Mouse (Mus musculus): Measurements from ENCODE around the gene Kif13a. TPM values are rescaled to one million over a fixed set of nuclear protein-coding genes. Genes with fewer than 3 reads are reported as not detected.
A peak's percentile ranks its signal among the peaks of the same experiment; 100 is the strongest.

The Kif13a gene
- polyA plus RNA-seq, 1 experiment from 2014 or later: 13.0 TPM

GRCm38 (mm10) chr13:46948027-46948426 lies 18.4 kb upstream of the Kif13a start:
- no peak overlapping the region for H3K4me2 ChIP-seq
- ATAC-seq (ENCODE audit: low FRiP score, low read depth): no peak
- H3K27me3 ChIP-seq: no peaks in the 10 kb centered on the region
- no peaks in the 10 kb centered on the region for H3K4me1 ChIP-seq (replicated peaks)
- WGBS: 65% methylated on average over 3 of the region's 3 CpGs
- H3K4me3 ChIP-seq: no peak overlapping the region
- H3K9ac ChIP-seq: no peak overlapping the region
- H3K27ac ChIP-seq (replicated peaks): no peak overlapping the region
- H3K9me3 ChIP-seq: no peaks in the 10 kb centered on the region
- no peaks in the 10 kb centered on the region for H3K36me3 ChIP-seq

- Histone ChIP-seq H3K27ac (replicated peaks) (no peak overlapping the region), H3K4me3 (no peak overlapping the region), H3K9me3 (no peaks in the 10 kb centered on the region), H3K4me2 (no peak overlapping the region), H3K27me3 (no peaks in the 10 kb centered on the region), H3K9ac (no peak overlapping the region), H3K4me1 (replicated peaks) (no peaks in the 10 kb centered on the region), H3K36me3 (no peaks in the 10 kb centered on the region)
- ATAC-seq (ENCODE audit: low FRiP score, low read depth): no peak
- 48% methylated on average over 5 of the region's 5 CpGs for WGBS
Observed at GRCm38 (mm10) chr13:46946041-46946440, 16.4 kb upstream of the Kif13a start.

GRCm38 (mm10) chr13:46945256-46945655 lies 15.6 kb upstream of the Kif13a start:
- Histone ChIP-seq H3K36me3 (no peaks in the 10 kb centered on the region), H3K4me3 (no peak overlapping the region), H3K9ac (no peak overlapping the region), H3K4me1 (replicated peaks) (no peaks in the 10 kb centered on the region), H3K4me2 (no peak overlapping the region), H3K27ac (replicated peaks) (no peak overlapping the region), H3K27me3 (no peaks in the 10 kb centered on the region), H3K9me3 (no peaks in the 10 kb centered on the region)
- 86% methylated on average over 3 of the region's 3 CpGs for WGBS
- no peak for ATAC-seq (ENCODE audit: low FRiP score, low read depth)

- H3K36me3 ChIP-seq: no peaks in the 10 kb centered on the region
Observed at GRCm38 (mm10) chr13:46943294-46943693, 13.6 kb upstream of the Kif13a start.

DNA sequence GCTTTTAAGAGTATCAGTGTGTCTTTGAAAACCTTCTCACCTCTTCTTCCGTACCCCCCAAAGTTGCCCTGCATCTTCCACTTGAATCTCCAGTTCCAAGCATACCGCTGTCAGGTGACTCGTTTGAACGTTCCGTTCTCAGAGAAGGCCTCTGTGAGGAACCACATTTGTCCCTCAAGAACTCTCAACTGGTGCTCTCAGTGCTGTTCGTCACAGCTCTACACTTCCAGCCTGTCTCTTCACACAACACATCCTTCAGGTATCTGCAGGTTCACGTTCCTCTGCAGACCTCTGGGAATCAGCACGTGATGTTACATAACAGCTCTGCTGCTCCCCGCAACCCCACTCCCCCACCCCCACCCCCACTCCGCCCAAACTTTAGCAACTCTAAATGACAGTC lies 4.4 kb upstream of the Kif13a start:
- Histone ChIP-seq H3K4me3 (no peak overlapping the region), H3K9ac (no peak overlapping the region), H3K9me3 (no peaks in the 10 kb centered on the region), H3K36me3 (no peaks in the 10 kb centered on the region), H3K27ac (replicated peaks) (no peak overlapping the region), H3K4me2 (no peak overlapping the region), H3K4me1 (replicated peaks) (peaks cover 5% of the 10 kb centered on the region), H3K27me3 (no peaks in the 10 kb centered on the region)
- ATAC-seq (ENCODE audit: low FRiP score, low read depth): no peak
- 85% methylated on average over 10 of the region's 10 CpGs for WGBS

More at GRCm38 (mm10) chr13:46943294-46943693, 13.6 kb upstream of the Kif13a start:
- Histone ChIP-seq H3K9ac (no peak overlapping the region), H3K27me3 (no peaks in the 10 kb centered on the region), H3K4me1 (replicated peaks) (no peaks in the 10 kb centered on the region), H3K9me3 (no peaks in the 10 kb centered on the region), H3K4me3 (no peak overlapping the region), H3K4me2 (no peak overlapping the region), H3K27ac (replicated peaks) (no peak overlapping the region)
- ATAC-seq (ENCODE audit: low FRiP score, low read depth): no peak

- Histone ChIP-seq H3K4me2 (no peak overlapping the region), H3K9me3 (no peaks in the 10 kb centered on the region), H3K27me3 (no peaks in the 10 kb centered on the region), H3K4me3 (no peak overlapping the region), H3K9ac (no peak overlapping the region), H3K36me3 (no peaks in the 10 kb centered on the region), H3K4me1 (replicated peaks) (peaks cover 16% of the 10 kb centered on the region), H3K27ac (replicated peaks) (no peak overlapping the region)
- 82% methylated on average over 6 of the region's 6 CpGs for WGBS
- no peak for ATAC-seq (ENCODE audit: low FRiP score, low read depth)
Observed at GRCm38 (mm10) chr13:46932846-46933245, 3.2 kb upstream of the Kif13a start.

DNA sequence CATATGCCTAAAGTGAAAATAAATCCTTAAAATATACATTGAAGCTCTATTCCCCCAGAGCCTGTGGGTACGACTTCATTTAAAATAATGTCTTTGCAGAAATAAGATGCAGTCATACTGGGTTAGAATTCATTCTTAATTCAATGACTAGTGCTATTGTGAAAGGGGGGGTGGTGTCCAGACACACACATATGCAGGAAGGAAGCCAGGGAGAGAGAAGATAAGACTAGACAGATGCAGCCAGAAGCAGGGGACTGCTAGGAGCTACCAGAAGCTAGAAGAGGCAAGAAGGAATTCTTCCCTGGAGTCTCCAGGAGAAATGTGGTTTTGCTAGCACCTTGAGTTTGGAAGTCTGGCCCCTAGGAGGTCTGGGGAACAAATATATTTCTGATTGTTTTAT lies 2.4 kb upstream of the Kif13a start:
- Histone ChIP-seq H3K27ac (replicated peaks) (no peak overlapping the region), H3K4me3 (no peak overlapping the region), H3K36me3 (no peaks in the 10 kb centered on the region), H3K9me3 (no peaks in the 10 kb centered on the region), H3K4me1 (replicated peaks) (peaks cover 16% of the 10 kb centered on the region), H3K4me2 (no peak overlapping the region), H3K27me3 (no peaks in the 10 kb centered on the region), H3K9ac (no peak overlapping the region)
- no peak for ATAC-seq (ENCODE audit: low FRiP score, low read depth)
- 82% methylated on average over 1 of the region's 1 CpGs for WGBS

DNA sequence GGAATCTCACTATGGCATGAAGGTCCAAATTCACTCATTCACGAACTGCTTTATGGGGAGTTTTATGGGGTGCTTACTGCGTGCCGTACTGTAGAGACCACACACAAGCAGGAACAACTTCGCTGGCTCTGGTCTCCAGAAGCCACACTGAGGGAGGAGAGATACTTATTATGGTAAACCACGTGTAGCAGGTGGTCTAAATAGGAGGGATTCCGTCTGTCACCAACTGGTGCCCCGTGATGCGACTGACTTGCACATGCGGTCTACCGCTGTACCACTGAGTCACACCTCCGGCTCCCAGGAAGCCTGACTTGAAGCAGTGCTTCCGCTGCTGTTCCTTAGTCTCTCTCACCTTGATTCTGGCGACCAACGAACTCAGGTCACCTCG lies 986 bp upstream of the Kif13a start:
- no peaks in the 10 kb centered on the region for H3K9me3 ChIP-seq
- H3K27ac ChIP-seq (replicated peaks): peak overlapping the region; percentile 96
- peak overlapping the region; percentile 93 for H3K4me2 ChIP-seq
- peak; percentile 19; the same call in 1 of the 2 replicates for ATAC-seq (ENCODE audit: low FRiP score, low read depth)
- H3K4me1 ChIP-seq (replicated peaks): peaks cover 16% of the 10 kb centered on the region
- H3K9ac ChIP-seq: no peak overlapping the region
- H3K4me3 ChIP-seq: peak overlapping the region; percentile 79
- no peaks in the 10 kb centered on the region for H3K27me3 ChIP-seq
- WGBS: 2% methylated on average over 15 of the region's 15 CpGs
- H3K36me3 ChIP-seq: no peaks in the 10 kb centered on the region

DNA sequence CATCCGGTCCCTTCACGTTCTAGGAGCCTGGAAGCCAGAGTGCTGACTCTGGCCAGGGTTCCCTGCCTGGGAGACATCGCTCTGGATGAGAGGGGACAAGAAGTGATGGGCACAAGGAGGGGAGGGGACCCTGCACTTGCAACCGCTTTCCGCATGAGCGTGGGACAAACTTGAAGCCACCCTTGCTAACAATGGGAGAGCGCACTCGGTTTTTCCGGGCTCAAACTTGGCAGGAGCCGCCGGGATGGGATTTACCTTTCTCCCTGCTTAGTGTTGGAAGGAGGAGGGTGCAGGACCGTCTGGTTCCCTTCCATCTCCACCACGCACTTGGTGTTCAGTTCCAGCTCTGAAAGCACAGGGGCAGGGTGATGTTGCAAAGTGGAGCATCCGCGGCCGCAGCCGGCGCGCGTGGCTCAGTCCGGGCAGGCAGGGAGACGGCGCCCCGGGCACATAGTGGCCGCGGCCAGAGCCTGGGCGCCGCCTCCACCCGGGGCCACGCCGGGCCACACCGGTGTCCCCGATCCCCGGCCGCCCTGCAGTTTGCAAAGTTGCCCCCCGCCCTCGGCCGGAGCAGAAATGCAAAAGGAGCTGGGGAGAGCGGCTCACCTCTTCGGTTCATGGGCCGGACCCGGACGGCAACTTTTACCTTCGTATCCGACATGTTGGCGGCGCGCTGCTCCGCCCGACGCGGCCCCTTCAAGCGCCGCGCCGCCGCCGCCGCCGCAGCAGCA lies 541 bp downstream of the Kif13a start:
- Histone ChIP-seq H3K9ac (peak overlapping the region; percentile 86), H3K36me3 (no peaks in the 10 kb centered on the region), H3K4me3 (peak overlapping the region; percentile 79), H3K27ac (replicated peaks) (peak overlapping the region; percentile 96), H3K4me1 (replicated peaks) (peaks cover 16% of the 10 kb centered on the region), H3K9me3 (no peaks in the 10 kb centered on the region), H3K27me3 (no peaks in the 10 kb centered on the region), H3K4me2 (peak overlapping the region; percentile 93)
- under 1% methylated on average over 56 of the region's 60 CpGs for WGBS
- ATAC-seq (ENCODE audit: low FRiP score, low read depth): peak; percentile 76

GRCm38 (mm10) chr13:46928404-46928803 lies 1.3 kb downstream of the Kif13a start:
- no peak for ATAC-seq (ENCODE audit: low FRiP score, low read depth)
- no peaks in the 10 kb centered on the region for H3K9me3 ChIP-seq
- no peaks in the 10 kb centered on the region for H3K27me3 ChIP-seq
- WGBS: 17% methylated on average over 5 of the region's 5 CpGs
- peak overlapping the region; percentile 79 for H3K4me3 ChIP-seq
- peak overlapping the region; percentile 93 for H3K4me2 ChIP-seq
- peaks cover 16% of the 10 kb centered on the region for H3K4me1 ChIP-seq (replicated peaks)
- no peaks in the 10 kb centered on the region for H3K36me3 ChIP-seq
- peak overlapping the region; percentile 86; the same call in 1 of the 2 replicates for H3K9ac ChIP-seq
- peak overlapping the region; percentile 96 for H3K27ac ChIP-seq (replicated peaks)

- 78% methylated on average over 13 of the region's 13 CpGs for WGBS
- H3K27ac ChIP-seq (replicated peaks): no peak overlapping the region
- H3K27me3 ChIP-seq: no peaks in the 10 kb centered on the region
- no peak overlapping the region for H3K4me2 ChIP-seq
- H3K4me3 ChIP-seq: no peak overlapping the region
- no peak overlapping the region for H3K9ac ChIP-seq
- H3K36me3 ChIP-seq: no peaks in the 10 kb centered on the region
- no peak for ATAC-seq (ENCODE audit: low FRiP score, low read depth)
- peaks cover 14% of the 10 kb centered on the region for H3K4me1 ChIP-seq (replicated peaks)
- no peaks in the 10 kb centered on the region for H3K9me3 ChIP-seq
Observed at GRCm38 (mm10) chr13:46925671-46926070, 4.0 kb downstream of the Kif13a start.

DNA sequence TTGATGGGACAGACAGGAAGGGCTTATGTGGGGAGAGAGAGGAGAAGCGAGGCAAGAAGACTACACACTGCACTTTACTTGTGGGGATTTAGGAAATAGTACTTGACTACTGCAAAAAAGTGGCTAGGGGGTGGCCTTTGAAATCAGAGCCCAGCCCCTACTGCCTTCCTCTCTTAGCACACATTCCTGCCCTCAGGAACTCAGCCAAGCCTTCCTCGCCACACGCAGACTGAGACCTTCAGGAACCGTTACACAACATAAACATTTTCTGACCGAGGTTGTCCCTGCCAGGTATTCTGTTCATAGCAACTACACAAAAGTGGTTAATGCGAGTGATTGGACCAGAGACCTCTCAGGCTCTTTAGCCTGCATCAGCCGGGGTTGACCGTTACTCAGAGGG lies 8.1 kb downstream of the Kif13a start:
- WGBS: 84% methylated on average over 8 of the region's 8 CpGs
- H3K27ac ChIP-seq (replicated peaks): no peak overlapping the region

DNA sequence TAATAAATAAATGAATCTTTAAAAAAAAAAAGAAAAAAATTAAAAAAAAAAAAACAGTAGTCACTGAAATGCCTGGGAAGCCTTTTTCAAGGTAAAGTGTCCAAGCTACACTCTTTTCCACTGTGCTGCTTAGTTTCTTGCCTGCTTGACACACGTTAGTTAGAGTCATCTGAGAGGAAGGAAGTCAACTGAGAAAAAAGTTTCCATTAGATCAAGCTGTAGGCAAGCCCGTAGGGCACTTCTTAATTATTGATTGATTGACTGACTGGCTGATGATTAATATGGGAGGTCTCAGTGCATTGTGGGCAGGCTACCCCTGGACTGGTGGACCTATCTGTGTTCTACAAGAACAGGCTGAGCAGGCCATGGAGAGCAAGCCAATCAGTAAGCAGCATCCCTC lies 9.9 kb downstream of the Kif13a start:
- no peaks in the 10 kb centered on the region for H3K27me3 ChIP-seq
- no peaks in the 10 kb centered on the region for H3K36me3 ChIP-seq
- H3K9ac ChIP-seq: no peak overlapping the region
- WGBS: 86% methylated on average over 2 of the region's 2 CpGs
- no peak overlapping the region for H3K4me3 ChIP-seq
- H3K27ac ChIP-seq (replicated peaks): no peak overlapping the region
- no peaks in the 10 kb centered on the region for H3K4me1 ChIP-seq (replicated peaks)
- no peak overlapping the region for H3K4me2 ChIP-seq
- ATAC-seq (ENCODE audit: low FRiP score, low read depth): no peak
- no peaks in the 10 kb centered on the region for H3K9me3 ChIP-seq

More for the DNA sequence above, 8.1 kb downstream of the Kif13a start:
- no peak overlapping the region for H3K4me2 ChIP-seq
- no peaks in the 10 kb centered on the region for H3K36me3 ChIP-seq
- H3K4me3 ChIP-seq: no peak overlapping the region
- H3K9ac ChIP-seq: no peak overlapping the region
- no peaks in the 10 kb centered on the region; the same call in 1 of the 2 replicates for H3K4me1 ChIP-seq (replicated peaks)
- no peak for ATAC-seq (ENCODE audit: low FRiP score, low read depth)
- no peaks in the 10 kb centered on the region for H3K27me3 ChIP-seq
- no peaks in the 10 kb centered on the region for H3K9me3 ChIP-seq
